Mouse (Mus musculus): Measurements from ENCODE around the gene Exoc3l2. TPM values are rescaled to one million over a fixed set of nuclear protein-coding genes. Genes with fewer than 3 reads are reported as not detected.

Exoc3l2 gene
- polyA plus RNA-seq, 1 experiment from 2014 or later, result 0.84 TPM

GRCm38 (mm10) chr7:19457414-19458071, 5.6 kb upstream of the Exoc3l2 start:
- peak overlapping the region; percentile 84 for H3K27ac ChIP-seq
- peak overlapping the region; percentile 93 for H3K9ac ChIP-seq
- H3K4me3 ChIP-seq, result peak overlapping the region; percentile 87
- H3K4me1 ChIP-seq, result peaks cover 25% of the 10 kb centered on the region
- H3K9me3 ChIP-seq, result no peaks in the 10 kb centered on the region
- H3K27me3 ChIP-seq, result no peaks in the 10 kb centered on the region
- WGBS, result 5% methylated on average over 14 of the region's 14 CpGs
- peak overlapping the region; percentile 97 for H3K4me2 ChIP-seq
- peaks cover 26% of the 10 kb centered on the region for H3K36me3 ChIP-seq
- no peak for ATAC-seq (ENCODE audit: insufficient number of reproducible peaks, insufficient read depth, low FRiP score, low TSS enrichment, low read depth)

DNA sequence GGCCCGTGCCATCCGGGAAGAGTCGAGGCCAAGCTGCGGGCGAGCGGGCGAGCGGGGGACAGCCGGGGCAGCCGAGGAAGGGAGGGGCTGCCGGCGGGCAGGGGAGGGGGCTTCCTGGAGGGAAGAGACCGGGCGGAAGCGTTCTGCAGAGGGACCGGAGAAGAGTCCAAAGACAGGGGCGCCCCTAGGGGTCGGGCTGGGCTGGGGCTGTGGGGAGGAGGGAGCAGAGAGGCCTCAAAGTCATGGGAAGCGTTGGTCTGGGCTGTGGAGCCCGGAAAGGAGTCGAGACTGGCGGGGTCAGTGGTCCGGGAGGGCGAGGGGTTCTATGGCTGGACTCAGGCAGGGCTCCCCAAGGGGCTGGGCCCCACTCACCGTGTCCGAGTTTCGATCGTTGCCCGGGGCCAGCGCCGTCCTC, 5.1 kb upstream of the Exoc3l2 start:
- H3K4me2 ChIP-seq, result peak overlapping the region; percentile 97
- H3K27ac ChIP-seq, result peak overlapping the region; percentile 84
- H3K9me3 ChIP-seq, result no peaks in the 10 kb centered on the region
- H3K36me3 ChIP-seq, result peaks cover 24% of the 10 kb centered on the region
- peak; percentile 70 for ATAC-seq (ENCODE audit: insufficient number of reproducible peaks, insufficient read depth, low FRiP score, low TSS enrichment, low read depth)
- WGBS, result 0% methylated on average over 30 of the region's 31 CpGs
- H3K9ac ChIP-seq, result peak overlapping the region; percentile 93
- peaks cover 28% of the 10 kb centered on the region for H3K4me1 ChIP-seq
- peak overlapping the region; percentile 87 for H3K4me3 ChIP-seq
- no peaks in the 10 kb centered on the region for H3K27me3 ChIP-seq

GRCm38 (mm10) chr7:19458591-19459111, 4.5 kb upstream of the Exoc3l2 start, which contains the start of gene Mark4:
TSS of gene Mark4 (minus strand) at chr7:19458821.
- peak within 1 kb of the TSS; percentile 93 for H3K9ac ChIP-seq
- peak; percentile 83 for ATAC-seq (ENCODE audit: insufficient number of reproducible peaks, insufficient read depth, low FRiP score, low TSS enrichment, low read depth)
- peaks cover 22% of the 10 kb centered on the region for H3K36me3 ChIP-seq
- peak within 1 kb of the TSS; percentile 84 for H3K27ac ChIP-seq
- no peaks in the 10 kb centered on the region for H3K9me3 ChIP-seq
- H3K4me2 ChIP-seq, result peak within 1 kb of the TSS; percentile 97
- peaks cover 31% of the 10 kb centered on the region for H3K4me1 ChIP-seq
- under 1% methylated on average over 26 of the region's 42 CpGs for WGBS
- H3K27me3 ChIP-seq, result no peaks in the 10 kb centered on the region
- peak within 1 kb of the TSS; percentile 87 for H3K4me3 ChIP-seq

GRCm38 (mm10) chr7:19459144-19459870, 3.8 kb upstream of the Exoc3l2 start:
- Histone ChIP-seq H3K4me3 (peak overlapping the region; percentile 87), H3K4me2 (peak overlapping the region; percentile 97), H3K4me1 (peaks cover 34% of the 10 kb centered on the region), H3K9ac (peak overlapping the region; percentile 93), H3K36me3 (peaks cover 18% of the 10 kb centered on the region), H3K27me3 (no peaks in the 10 kb centered on the region), H3K9me3 (no peaks in the 10 kb centered on the region), H3K27ac (peak overlapping the region; percentile 84)
- ATAC-seq (ENCODE audit: insufficient number of reproducible peaks, insufficient read depth, low FRiP score, low TSS enrichment, low read depth), result no peak
- 12% methylated on average over 6 of the region's 6 CpGs for WGBS

GRCm38 (mm10) chr7:19460500-19460899, 2.6 kb upstream of the Exoc3l2 start:
- no peak for ATAC-seq (ENCODE audit: insufficient number of reproducible peaks, insufficient read depth, low FRiP score, low TSS enrichment, low read depth)
- WGBS, result 70% methylated on average over 1 of the region's 1 CpGs
- no peak overlapping the region for H3K4me2 ChIP-seq
- H3K4me3 ChIP-seq, result no peak overlapping the region
- H3K27me3 ChIP-seq, result no peaks in the 10 kb centered on the region
- H3K36me3 ChIP-seq, result peaks cover 7% of the 10 kb centered on the region
- H3K27ac ChIP-seq, result no peak overlapping the region
- no peak overlapping the region for H3K9ac ChIP-seq
- H3K4me1 ChIP-seq, result peaks cover 46% of the 10 kb centered on the region
- no peaks in the 10 kb centered on the region for H3K9me3 ChIP-seq

GRCm38 (mm10) chr7:19461488-19461887, 1.6 kb upstream of the Exoc3l2 start:
- Histone ChIP-seq H3K4me2 (peak overlapping the region; percentile 27; the same call in 1 of the 2 replicates), H3K27me3 (no peaks in the 10 kb centered on the region; the same call in 1 of the 2 replicates), H3K9ac (no peak overlapping the region), H3K9me3 (no peaks in the 10 kb centered on the region), H3K4me1 (peaks cover 39% of the 10 kb centered on the region), H3K36me3 (no peaks in the 10 kb centered on the region; the same call in 1 of the 2 replicates), H3K27ac (no peak overlapping the region), H3K4me3 (no peak overlapping the region)
- WGBS, result 9% methylated on average over 6 of the region's 6 CpGs
- ATAC-seq (ENCODE audit: insufficient number of reproducible peaks, insufficient read depth, low FRiP score, low TSS enrichment, low read depth), result no peak

- no peaks in the 10 kb centered on the region for H3K9me3 ChIP-seq
- no peaks in the 10 kb centered on the region for H3K36me3 ChIP-seq
- H3K9ac ChIP-seq, result no peak overlapping the region
- no peak overlapping the region for H3K27ac ChIP-seq
- no peak overlapping the region for H3K4me2 ChIP-seq
- ATAC-seq (ENCODE audit: insufficient number of reproducible peaks, insufficient read depth, low FRiP score, low TSS enrichment, low read depth), result no peak
- H3K4me3 ChIP-seq, result no peak overlapping the region
- H3K27me3 ChIP-seq, result peaks cover 8% of the 10 kb centered on the region
- WGBS, result 56% methylated on average over 4 of the region's 4 CpGs
- peaks cover 30% of the 10 kb centered on the region for H3K4me1 ChIP-seq
Observed at GRCm38 (mm10) chr7:19462443-19462842, 688 bp upstream of the Exoc3l2 start.

GRCm38 (mm10) chr7:19464367-19465307, 1.5 kb downstream of the Exoc3l2 start:
- peak overlapping the region; percentile 53 for H3K4me2 ChIP-seq
- no peaks in the 10 kb centered on the region for H3K9me3 ChIP-seq
- H3K9ac ChIP-seq, result peak overlapping the region; percentile 61
- ATAC-seq (ENCODE audit: insufficient number of reproducible peaks, insufficient read depth, low FRiP score, low TSS enrichment, low read depth), result peak; percentile 67
- H3K27me3 ChIP-seq, result peaks cover 28% of the 10 kb centered on the region
- WGBS, result 4% methylated on average over 22 of the region's 22 CpGs
- peaks cover 26% of the 10 kb centered on the region for H3K4me1 ChIP-seq
- peak overlapping the region; percentile 82 for H3K27ac ChIP-seq
- H3K4me3 ChIP-seq, result peak overlapping the region; percentile 24
- H3K36me3 ChIP-seq, result no peaks in the 10 kb centered on the region

DNA sequence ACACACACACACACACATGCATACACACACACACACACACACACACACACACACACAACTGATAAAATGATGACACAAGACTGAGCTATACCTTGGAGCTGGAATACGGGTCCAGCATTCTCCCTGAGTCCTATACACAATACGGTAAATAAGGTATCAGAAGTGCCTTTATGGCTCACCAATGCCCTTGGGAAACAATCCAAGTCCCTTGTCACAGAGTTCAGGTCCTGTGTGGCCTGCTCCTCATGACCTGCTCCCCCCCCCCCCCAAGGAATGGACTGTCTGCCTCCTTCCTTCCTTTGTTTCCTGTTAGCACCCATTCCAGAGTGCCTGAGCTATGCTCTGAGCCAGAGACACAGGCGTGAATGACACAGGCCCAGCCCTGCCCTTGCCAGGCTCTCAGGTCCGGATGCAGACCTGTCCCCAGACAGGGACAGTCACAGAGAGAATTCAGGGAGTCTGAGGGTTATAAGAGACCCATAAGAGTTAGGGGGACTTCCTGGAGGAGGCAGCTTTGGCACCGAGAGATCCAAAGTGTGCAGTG, 3.5 kb downstream of the Exoc3l2 start:
- Histone ChIP-seq H3K4me2 (no peak overlapping the region), H3K4me1 (peaks cover 25% of the 10 kb centered on the region), H3K9me3 (no peaks in the 10 kb centered on the region), H3K9ac (no peak overlapping the region), H3K27ac (no peak overlapping the region), H3K4me3 (no peak overlapping the region), H3K27me3 (peaks cover 47% of the 10 kb centered on the region), H3K36me3 (no peaks in the 10 kb centered on the region)
- 56% methylated on average over 5 of the region's 5 CpGs for WGBS
- ATAC-seq (ENCODE audit: insufficient number of reproducible peaks, insufficient read depth, low FRiP score, low TSS enrichment, low read depth), result no peak

GRCm38 (mm10) chr7:19467638-19468037, 4.5 kb downstream of the Exoc3l2 start:
- no peak overlapping the region for H3K27ac ChIP-seq
- no peaks in the 10 kb centered on the region for H3K9me3 ChIP-seq
- no peak for ATAC-seq (ENCODE audit: insufficient number of reproducible peaks, insufficient read depth, low FRiP score, low TSS enrichment, low read depth)
- peaks cover 25% of the 10 kb centered on the region for H3K4me1 ChIP-seq
- H3K9ac ChIP-seq, result no peak overlapping the region
- H3K4me3 ChIP-seq, result no peak overlapping the region
- peaks cover 57% of the 10 kb centered on the region for H3K27me3 ChIP-seq
- H3K4me2 ChIP-seq, result no peak overlapping the region
- 36% methylated on average over 6 of the region's 6 CpGs for WGBS
- no peaks in the 10 kb centered on the region for H3K36me3 ChIP-seq

GRCm38 (mm10) chr7:19468279-19468678, 5.1 kb downstream of the Exoc3l2 start:
- H3K27me3 ChIP-seq, result peaks cover 63% of the 10 kb centered on the region
- no peak overlapping the region for H3K4me2 ChIP-seq
- H3K9me3 ChIP-seq, result no peaks in the 10 kb centered on the region
- no peaks in the 10 kb centered on the region for H3K36me3 ChIP-seq
- peaks cover 22% of the 10 kb centered on the region for H3K4me1 ChIP-seq
- H3K4me3 ChIP-seq, result no peak overlapping the region
- ATAC-seq (ENCODE audit: insufficient number of reproducible peaks, insufficient read depth, low FRiP score, low TSS enrichment, low read depth), result no peak
- H3K9ac ChIP-seq, result no peak overlapping the region
- no peak overlapping the region for H3K27ac ChIP-seq
- WGBS, result 59% methylated on average over 12 of the region's 12 CpGs

Data from embryonic facial prominence, embryonic 13.5 days (tissue).